Mouse (Mus musculus) testis, postnatal 14 days (tissue): ENCODE data around the gene Lrrc41.
A peak's percentile ranks its signal among the peaks of the same experiment; 100 is the strongest.

Experiments
- DNase-seq: peaks from one replicate; pipeline ENCODE4 v3.0.0; 2021; ENCODE audit warnings: low spot score

The Lrrc41 gene

GRCm38 (mm10) chr4:116074861-116075620 is at the start of gene Lrrc41, which contains the start of gene Uqcrh:
TSS of gene Lrrc41 (plus strand) at chr4:116075269.
TSS of gene Uqcrh (minus strand) at chr4:116075071.
- peak; percentile 92 for DNase-seq

- no peak for DNase-seq
These were observed 42.2 kb upstream of the Lrrc41 start for GRCm38 (mm10) chr4:116032906-116033305.

GRCm38 (mm10) chr4:116033374-116033773 is 41.7 kb upstream of the Lrrc41 start:
- DNase-seq, result no peak

- no peak for DNase-seq
These were observed 34.6 kb upstream of the Lrrc41 start for GRCm38 (mm10) chr4:116040466-116040865.

GRCm38 (mm10) chr4:116042186-116042585 is 32.9 kb upstream of the Lrrc41 start:
- no peak for DNase-seq

GRCm38 (mm10) chr4:116046604-116047003 is 28.5 kb upstream of the Lrrc41 start:
- no peak for DNase-seq

- DNase-seq, result no peak
These were observed 27.4 kb upstream of the Lrrc41 start for GRCm38 (mm10) chr4:116047681-116048080.

- no peak for DNase-seq
These were observed 26.7 kb upstream of the Lrrc41 start for GRCm38 (mm10) chr4:116048130-116048920.

- DNase-seq, result no peak
These were observed 25.9 kb upstream of the Lrrc41 start for GRCm38 (mm10) chr4:116049211-116049610.

- DNase-seq, result no peak
These were observed 22.4 kb upstream of the Lrrc41 start for GRCm38 (mm10) chr4:116052526-116053293.

- DNase-seq, result peak; percentile 89
These were observed 21.6 kb upstream of the Lrrc41 start, which contains the start of gene Nsun4 for GRCm38 (mm10) chr4:116053399-116053961. TSS of gene Nsun4 (minus strand) at chr4:116053876.

GRCm38 (mm10) chr4:116057559-116057958 is 17.5 kb upstream of the Lrrc41 start:
- DNase-seq, result no peak

GRCm38 (mm10) chr4:116059012-116059726 is 15.9 kb upstream of the Lrrc41 start:
- DNase-seq, result no peak

- DNase-seq, result no peak
These were observed 11.2 kb upstream of the Lrrc41 start for GRCm38 (mm10) chr4:116063855-116064254.

- no peak for DNase-seq
These were observed 5.0 kb upstream of the Lrrc41 start for GRCm38 (mm10) chr4:116070116-116070515.

- DNase-seq, result no peak
These were observed 1.9 kb upstream of the Lrrc41 start for GRCm38 (mm10) chr4:116073146-116073545.

- DNase-seq, result no peak
These were observed 859 bp upstream of the Lrrc41 start for GRCm38 (mm10) chr4:116074145-116074675.

GRCm38 (mm10) chr4:116075631-116076368 is 731 bp downstream of the Lrrc41 start:
- DNase-seq, result peak; percentile 84

GRCm38 (mm10) chr4:116076369-116077231 is 1.5 kb downstream of the Lrrc41 start:
- DNase-seq, result peak; percentile 81
